Mouse (Mus musculus): ENCODE data around the gene Eno1. TPM values are rescaled to one million over a fixed set of nuclear protein-coding genes. Genes with fewer than 3 reads are reported as not detected.

Eno1 gene
- polyA plus RNA-seq, 1 experiment from 2014 or later = 1,142 TPM

GRCm38 (mm10) chr4:150295966-150296365 lies 59.4 kb downstream of the Eno1 start:
- H3K9me3 ChIP-seq (replicated peaks; ENCODE audit: control insufficient read depth, low read length, poor library complexity, severe bottlenecking) = no peaks in the 10 kb centered on the region
- no peak overlapping the region for H3K27ac ChIP-seq (ENCODE audit: low read length)
- H3K27me3 ChIP-seq (ENCODE audit: control insufficient read depth, insufficient read depth, low read depth, low read length) = no peaks in the 10 kb centered on the region
- no peak overlapping the region for H3K9ac ChIP-seq (ENCODE audit: low read depth, low read length)
- no peak for ATAC-seq
- 96% methylated on average over 7 of the region's 7 CpGs for WGBS
- H3K4me2 ChIP-seq (ENCODE audit: low read length) = no peak overlapping the region
- 0 out of 2 replicates have a peak, but pooled peaks cover 2% of the 10 kb centered on the region for H3K4me1 ChIP-seq (ENCODE audit: control insufficient read depth, insufficient read depth, low read length)
- no peak overlapping the region for H3K4me3 ChIP-seq (ENCODE audit: low read depth, low read length)
- no peaks in the 10 kb centered on the region for H3K36me3 ChIP-seq (ENCODE audit: control insufficient read depth, insufficient read depth, low read length)

Other genes starting within 250 kb of the Eno1 start
- gene H6pd, start 227.7 kb upstream of the Eno1 start, polyA plus RNA-seq (2015; fragmentation: Nextera tagmentation; extraction: Ambion mirVana) = 2.5 and 3.1 TPM in 2 replicates
- 0.26 and 0.34 TPM in 2 replicates for gene Gpr157, start 149.4 kb upstream of the Eno1 start, polyA plus RNA-seq (2015; fragmentation: Nextera tagmentation; extraction: Ambion mirVana)
- gene Slc2a5, start 117.4 kb upstream of the Eno1 start, polyA plus RNA-seq (2015; fragmentation: Nextera tagmentation; extraction: Ambion mirVana) = 2.1 and 2.9 TPM in 2 replicates
- not detected in 2 replicates for gene Slc2a7, start 87.7 kb upstream of the Eno1 start, polyA plus RNA-seq (2015; fragmentation: Nextera tagmentation; extraction: Ambion mirVana)
- gene Car6, start 35.4 kb upstream of the Eno1 start, polyA plus RNA-seq (2015; fragmentation: Nextera tagmentation; extraction: Ambion mirVana) = not detected in 2 replicates
- gene Rere, start 44.9 kb downstream of the Eno1 start, polyA plus RNA-seq (2015; fragmentation: Nextera tagmentation; extraction: Ambion mirVana) = 29.0 and 31.2 TPM in 2 replicates

All from midbrain, embryonic 16.5 days (tissue).